Mouse (Mus musculus) liver, embryonic 14.5 days (tissue): ENCODE data around the gene Gpr146.

ENCODE experiments used
- CTCF ChIP-seq: IDR thresholded peaks from 2 replicates; pipeline ENCODE4 v1.5.1; 2016; ENCODE audit warnings: antibody characterized with exemption, low read depth, control low read depth
- EP300 ChIP-seq: IDR thresholded peaks from 2 replicates; pipeline ENCODE4 v1.6.1; 2016; ENCODE audit warnings: antibody characterized with exemption, low read depth

DNA sequence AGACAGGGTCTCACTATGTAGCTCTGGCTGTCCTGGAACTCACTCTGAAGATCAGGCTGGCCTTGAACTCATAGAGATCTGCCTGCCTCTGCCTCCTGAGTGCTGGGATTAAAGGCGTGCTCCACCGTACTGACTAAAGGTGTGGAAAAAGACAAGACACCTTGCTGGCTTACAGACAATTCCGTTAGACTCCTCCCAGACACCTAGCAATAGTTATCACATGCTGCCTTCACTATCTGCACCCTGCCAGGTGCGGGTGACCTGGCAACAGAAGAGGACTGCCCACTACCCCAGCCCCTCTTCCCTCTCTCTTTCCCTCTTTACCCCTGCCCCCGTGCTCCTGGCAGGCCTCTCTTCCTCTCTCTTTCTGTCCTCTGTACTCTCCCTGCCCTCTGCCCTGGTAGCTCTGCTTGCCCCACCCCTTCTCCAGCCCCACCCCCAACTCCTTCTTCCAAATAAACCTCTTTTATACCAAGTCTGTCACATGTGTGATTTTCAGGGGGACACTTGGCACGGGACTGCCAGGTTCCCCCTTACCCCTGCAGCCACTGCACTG, 3.5 kb upstream of the Gpr146 start:
- no peak for TF ChIP-seq CTCF
- TF ChIP-seq EP300: no peak
